Mouse (Mus musculus) limb, embryonic 13.5 days (tissue): ENCODE results near the gene Cyp26b1. TPM values are rescaled to one million over a fixed set of nuclear protein-coding genes. Genes with fewer than 3 reads are reported as not detected.
A peak's percentile ranks its signal among the peaks of the same experiment; 100 is the strongest.

Experiments used
- ATAC-seq: fragments of 200-750 bp; cut with Nextera tagmentation; 2 replicates; pipeline ENCODE4 v1.8.0; 2017; ENCODE audit warnings: low read depth, moderate number of reproducible peaks, moderate TSS enrichment; ENCODE audit not compliant: low FRiP score
- H3K27ac ChIP-seq: fragments of 300-500 bp; sonication (generic); 2 replicates; pipeline ENCODE4 v1.5.1; 2015; ENCODE audit warnings: inconsistent platforms, mild to moderate bottlenecking, moderate library complexity
- H3K27me3 ChIP-seq: fragments of 300-500 bp; sonication (generic); 2 replicates; pipeline ENCODE4 v1.6.1; 2015; ENCODE audit warnings: mild to moderate bottlenecking, inconsistent platforms
- H3K36me3 ChIP-seq: fragments of 300-500 bp; sonication (generic); 2 replicates; pipeline ENCODE4 v1.6.1; 2015; ENCODE audit warnings: inconsistent platforms, mild to moderate bottlenecking, moderate library complexity
- H3K4me1 ChIP-seq: fragments of 300-500 bp; sonication (generic); 2 replicates; pipeline ENCODE4 v1.6.1; 2015; ENCODE audit warnings: inconsistent platforms
- H3K4me2 ChIP-seq: fragments of 300-500 bp; sonication (generic); replicated peaks from 2 replicates; pipeline ENCODE4 v1.6.1; 2015; ENCODE audit warnings: inconsistent platforms, mild to moderate bottlenecking, moderate library complexity
- H3K4me3 ChIP-seq: fragments of 300-500 bp; sonication (generic); 2 replicates; pipeline ENCODE4 v1.5.1; 2015; ENCODE audit warnings: moderate library complexity, mild to moderate bottlenecking, inconsistent platforms
- H3K9ac ChIP-seq: fragments of 300-500 bp; sonication (generic); 2 replicates; pipeline ENCODE4 v1.6.1; 2015; ENCODE audit warnings: mild to moderate bottlenecking, inconsistent platforms
- H3K9me3 ChIP-seq: fragments of 300-500 bp; sonication (generic); 2 replicates; pipeline ENCODE4 v1.6.1; 2016; ENCODE audit warnings: inconsistent platforms
- WGBS: fragments of 180-500 bp; shearing (Covaris S2); methylation state at CpG from one replicate; pipeline ENCODE4 v1.1.7; 2015; 5-methylcytosine and 5-hydroxymethylcytosine counted together
- polyA plus RNA-seq: library from polyadenylated mRNA; unstranded; fragments of >200 nt; fragmentation: Nextera tagmentation; extraction: Ambion mirVana; gene quantifications from 2 replicates; pipeline ENCODE4 v1.2.1, GENCODE M21; 2015

Gene Cyp26b1
- polyA plus RNA-seq, 1 experiment from 2014 or later, result 20.0 TPM

- Histone ChIP-seq H3K9me3 (no peaks in the 10 kb centered on the region), H3K4me3 (peak overlapping the region; percentile 73), H3K9ac (peak overlapping the region; percentile 88), H3K27ac (peak overlapping the region; percentile 95), H3K36me3 (peaks cover 9% of the 10 kb centered on the region; the same call in 1 of the 2 replicates), H3K27me3 (peaks cover 21% of the 10 kb centered on the region), H3K4me1 (peaks cover 71% of the 10 kb centered on the region), H3K4me2 (peak overlapping the region; percentile 98)
- WGBS, result under 1% methylated on average over 37 of the region's 37 CpGs
- no peak for ATAC-seq
Observed at GRCm38 (mm10) chr6:84585686-84586300, 7.9 kb downstream of the Cyp26b1 start.

GRCm38 (mm10) chr6:84584783-84585685 is 8.7 kb downstream of the Cyp26b1 start:
- H3K4me3 ChIP-seq, result peak overlapping the region; percentile 73
- peaks cover 28% of the 10 kb centered on the region for H3K27me3 ChIP-seq
- WGBS, result under 1% methylated on average over 66 of the region's 66 CpGs
- H3K27ac ChIP-seq, result peak overlapping the region; percentile 95
- peaks cover 76% of the 10 kb centered on the region for H3K4me1 ChIP-seq
- H3K4me2 ChIP-seq, result peak overlapping the region; percentile 98
- no peaks in the 10 kb centered on the region for H3K9me3 ChIP-seq
- peak overlapping the region; percentile 88 for H3K9ac ChIP-seq
- ATAC-seq, result no peak; the same call in none of the 2 replicates
- H3K36me3 ChIP-seq, result peaks cover 12% of the 10 kb centered on the region; the same call in 1 of the 2 replicates

DNA sequence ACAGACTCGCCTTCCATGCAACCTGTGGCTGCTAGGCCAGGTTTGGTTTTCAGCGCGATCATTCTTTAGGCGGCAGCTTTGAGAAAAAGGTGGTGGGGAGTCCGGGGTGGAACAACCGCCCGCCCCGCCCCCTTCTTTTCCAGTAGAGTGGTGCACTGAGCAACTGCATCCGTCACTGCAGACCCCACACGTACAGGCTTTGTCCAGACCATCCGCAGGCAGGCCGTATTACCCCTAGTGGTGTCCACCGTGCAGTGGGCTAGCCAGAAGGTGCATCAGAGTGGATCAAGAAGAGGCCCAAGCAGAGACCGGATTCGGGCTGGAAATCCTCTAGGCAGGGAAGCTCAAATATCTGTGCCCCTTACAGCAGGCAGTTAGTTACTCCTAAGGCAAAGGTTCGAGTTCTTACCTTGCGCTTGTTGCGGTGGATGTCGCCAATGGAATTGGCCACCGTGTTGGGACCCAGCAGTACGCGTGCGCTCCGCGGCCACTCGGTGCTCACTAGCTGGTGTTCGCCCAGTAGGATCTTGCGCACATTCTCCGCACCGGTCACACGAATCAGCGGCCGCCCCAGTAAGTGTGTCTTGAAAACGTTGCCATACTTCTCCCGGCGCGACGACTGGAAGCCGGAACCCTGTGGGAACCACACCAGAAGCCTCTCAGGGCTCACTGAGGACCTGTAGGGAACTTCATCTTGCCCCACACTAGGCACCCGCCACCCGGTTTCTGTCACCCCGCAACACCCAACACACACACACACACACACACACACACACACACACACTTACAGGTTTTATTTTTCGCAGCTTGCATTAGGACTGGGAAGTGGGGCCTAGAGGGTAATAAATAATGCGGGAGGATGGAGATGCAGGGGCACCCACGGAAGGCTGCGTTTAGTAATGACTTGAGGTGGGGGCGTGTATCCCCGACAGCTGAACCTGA is 9.6 kb downstream of the Cyp26b1 start:
- Histone ChIP-seq H3K36me3 (peaks cover 18% of the 10 kb centered on the region; the same call in 1 of the 2 replicates), H3K27me3 (peaks cover 23% of the 10 kb centered on the region; the same call in 1 of the 2 replicates), H3K27ac (peak overlapping the region; percentile 95), H3K9me3 (no peaks in the 10 kb centered on the region), H3K4me2 (peak overlapping the region; percentile 98), H3K9ac (peak overlapping the region; percentile 88), H3K4me3 (peak overlapping the region; percentile 73), H3K4me1 (peaks cover 76% of the 10 kb centered on the region)
- under 1% methylated on average over 48 of the region's 48 CpGs for WGBS
- peak; percentile 21; the same call in 1 of the 2 replicates for ATAC-seq

DNA sequence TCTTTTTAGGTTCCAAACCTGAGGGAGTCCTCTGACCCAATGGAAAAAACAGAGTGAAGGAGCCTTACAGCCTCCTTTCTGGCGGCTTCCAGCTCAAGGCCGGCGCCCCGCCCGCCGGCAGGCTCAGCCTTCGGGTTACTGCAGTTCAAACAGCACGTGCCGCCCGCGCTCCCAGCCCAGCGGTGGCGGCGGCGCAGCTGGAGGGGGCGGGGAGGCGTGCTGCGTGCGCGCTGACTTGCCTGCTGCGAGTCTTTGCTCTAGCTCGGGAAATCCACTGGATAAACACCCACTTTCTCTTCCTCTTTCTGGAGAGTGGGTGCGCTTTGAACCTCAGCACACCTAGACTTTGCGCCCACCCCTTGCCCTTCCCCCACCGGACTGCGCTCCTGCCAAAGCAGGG is 10.3 kb downstream of the Cyp26b1 start:
- peaks cover 18% of the 10 kb centered on the region; the same call in 1 of the 2 replicates for H3K36me3 ChIP-seq

GRCm38 (mm10) chr6:84582826-84583225 is 10.9 kb downstream of the Cyp26b1 start:
- Histone ChIP-seq H3K4me1 (peaks cover 87% of the 10 kb centered on the region), H3K4me3 (peak overlapping the region; percentile 73), H3K27me3 (peaks cover 23% of the 10 kb centered on the region; the same call in 1 of the 2 replicates), H3K9ac (peak overlapping the region; percentile 88), H3K4me2 (peak overlapping the region; percentile 98), H3K27ac (peak overlapping the region; percentile 95), H3K9me3 (no peaks in the 10 kb centered on the region), H3K36me3 (peaks cover 18% of the 10 kb centered on the region; the same call in 1 of the 2 replicates)
- ATAC-seq, result no peak
- WGBS, result 26% methylated on average over 5 of the region's 5 CpGs

More for the DNA sequence above, 10.3 kb downstream of the Cyp26b1 start:
- Histone ChIP-seq H3K9me3 (no peaks in the 10 kb centered on the region), H3K9ac (peak overlapping the region; percentile 88), H3K27ac (peak overlapping the region; percentile 95), H3K27me3 (peaks cover 23% of the 10 kb centered on the region; the same call in 1 of the 2 replicates), H3K4me2 (peak overlapping the region; percentile 98), H3K4me3 (peak overlapping the region; percentile 73), H3K4me1 (peaks cover 84% of the 10 kb centered on the region)
- WGBS, result under 1% methylated on average over 24 of the region's 26 CpGs
- peak; percentile 42; the same call in 1 of the 2 replicates for ATAC-seq

- no peak for ATAC-seq
- H3K27ac ChIP-seq, result peak overlapping the region; percentile 95; the same call in 1 of the 2 replicates
- H3K4me1 ChIP-seq, result peaks cover 92% of the 10 kb centered on the region
- peaks cover 22% of the 10 kb centered on the region for H3K36me3 ChIP-seq
- 47% methylated on average over 9 of the region's 9 CpGs for WGBS
- no peak overlapping the region for H3K4me3 ChIP-seq
- no peaks in the 10 kb centered on the region for H3K9me3 ChIP-seq
- H3K27me3 ChIP-seq, result peaks cover 22% of the 10 kb centered on the region; the same call in 1 of the 2 replicates
- 0 out of 2 replicates have a peak overlapping the region, but pooled peaks have one; percentile 45 for H3K9ac ChIP-seq
- H3K4me2 ChIP-seq, result peak overlapping the region; percentile 98
Observed at GRCm38 (mm10) chr6:84581833-84582445, 11.8 kb downstream of the Cyp26b1 start.

DNA sequence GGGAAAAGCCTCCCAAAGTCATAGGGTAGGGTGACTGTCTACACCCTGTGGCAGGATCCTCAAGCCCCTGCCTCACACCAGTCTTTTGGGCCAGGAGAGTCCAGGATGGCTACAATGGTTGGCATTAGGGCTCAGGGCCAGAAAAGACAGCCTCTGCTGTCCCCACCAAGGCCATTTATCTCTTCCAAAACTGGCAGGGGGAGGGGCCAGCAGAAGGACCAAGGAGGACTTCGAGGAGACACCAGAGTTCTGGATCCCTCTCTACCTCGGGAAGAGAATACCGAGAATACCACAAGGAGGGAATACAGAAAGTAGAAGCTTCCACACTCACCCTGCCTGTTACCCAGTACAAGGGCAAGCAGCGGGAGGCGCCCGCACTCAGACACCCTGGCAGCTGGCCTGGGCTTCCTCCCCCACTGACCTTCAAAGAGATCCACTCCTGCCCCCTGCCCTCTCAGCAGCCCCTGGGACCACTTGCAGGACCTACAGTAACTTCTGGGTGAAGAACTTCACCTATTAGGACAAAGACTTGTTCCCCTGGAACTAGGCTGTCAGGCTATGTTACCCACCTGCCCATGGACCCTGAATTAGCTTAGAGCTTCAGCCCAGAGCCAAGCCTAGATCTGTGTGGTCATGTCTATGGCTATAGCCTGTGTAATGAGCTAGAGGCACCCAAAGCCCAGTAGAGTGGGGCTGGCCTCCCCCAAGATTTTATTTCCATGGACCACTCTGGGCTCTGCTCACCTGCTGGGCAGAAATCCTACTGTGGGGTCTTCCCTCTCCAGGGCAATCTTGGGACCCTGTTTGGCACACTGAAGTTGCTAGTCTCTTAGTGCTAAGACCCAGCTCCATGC is 12.5 kb downstream of the Cyp26b1 start:
- no peak for ATAC-seq
- Histone ChIP-seq H3K4me3 (no peak overlapping the region), H3K36me3 (peaks cover 30% of the 10 kb centered on the region), H3K4me1 (peaks cover 91% of the 10 kb centered on the region), H3K27ac (peak overlapping the region; percentile 44; the same call in 1 of the 2 replicates), H3K27me3 (peaks cover 22% of the 10 kb centered on the region), H3K9ac (no peak overlapping the region), H3K4me2 (peak overlapping the region; percentile 98), H3K9me3 (no peaks in the 10 kb centered on the region)
- WGBS, result 59% methylated on average over 6 of the region's 6 CpGs

DNA sequence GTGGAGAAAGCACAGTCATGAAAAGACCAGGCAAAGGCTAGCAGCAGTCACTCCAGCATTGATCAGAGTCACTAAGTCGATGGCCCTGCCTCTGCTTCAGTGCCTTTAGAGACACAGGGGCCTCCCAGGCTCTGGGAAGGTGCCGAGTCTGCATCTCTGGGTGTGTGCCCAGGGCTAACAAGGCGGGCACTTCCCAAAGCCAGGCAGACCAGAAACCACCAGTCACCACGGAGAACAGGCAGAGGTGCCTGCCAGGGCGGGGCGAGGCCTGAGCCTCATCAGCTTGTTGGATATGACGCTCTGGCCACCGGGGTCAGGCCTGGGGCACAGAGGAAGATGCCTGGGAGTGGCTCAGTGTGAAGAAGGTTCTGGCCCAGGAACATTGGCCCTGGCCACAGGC is 14.2 kb downstream of the Cyp26b1 start:
- peaks cover 95% of the 10 kb centered on the region for H3K4me1 ChIP-seq
- no peaks in the 10 kb centered on the region for H3K9me3 ChIP-seq
- H3K4me2 ChIP-seq, result peak overlapping the region; percentile 3; the same call in 1 of the 2 replicates
- WGBS, result 57% methylated on average over 8 of the region's 8 CpGs
- peaks cover 29% of the 10 kb centered on the region for H3K27me3 ChIP-seq
- no peak overlapping the region for H3K9ac ChIP-seq
- no peak overlapping the region for H3K4me3 ChIP-seq
- peak overlapping the region; percentile 39; the same call in 1 of the 2 replicates for H3K27ac ChIP-seq
- no peak for ATAC-seq
- peaks cover 47% of the 10 kb centered on the region for H3K36me3 ChIP-seq

DNA sequence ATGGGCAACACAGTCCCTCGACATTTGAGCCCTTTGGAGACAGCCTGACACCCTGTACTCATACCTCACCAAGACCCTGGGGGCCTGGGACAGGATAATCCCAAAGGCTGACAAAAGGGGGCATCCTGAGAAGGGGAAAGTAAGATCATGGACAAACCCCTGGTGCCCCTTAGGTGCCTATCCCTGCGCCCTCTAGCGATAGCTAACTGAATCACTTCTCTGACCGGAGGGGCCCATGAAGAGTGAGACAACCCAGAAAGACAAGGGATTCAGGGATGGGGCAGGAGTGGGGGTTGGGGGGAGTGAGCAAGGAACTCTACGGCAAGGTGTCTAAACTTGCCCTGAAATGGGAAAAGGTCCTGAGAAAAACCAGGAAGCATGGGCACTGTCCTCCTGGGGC is 14.8 kb downstream of the Cyp26b1 start:
- ATAC-seq, result no peak
- H3K9me3 ChIP-seq, result no peaks in the 10 kb centered on the region
- H3K4me1 ChIP-seq, result peaks cover 95% of the 10 kb centered on the region
- peaks cover 28% of the 10 kb centered on the region for H3K27me3 ChIP-seq
- peaks cover 52% of the 10 kb centered on the region for H3K36me3 ChIP-seq
- no peak overlapping the region for H3K9ac ChIP-seq
- WGBS, result 12% methylated on average over 5 of the region's 5 CpGs
- no peak overlapping the region for H3K4me2 ChIP-seq
- H3K27ac ChIP-seq, result 0 out of 2 replicates have a peak overlapping the region, but pooled peaks have one; percentile 39
- H3K4me3 ChIP-seq, result no peak overlapping the region

DNA sequence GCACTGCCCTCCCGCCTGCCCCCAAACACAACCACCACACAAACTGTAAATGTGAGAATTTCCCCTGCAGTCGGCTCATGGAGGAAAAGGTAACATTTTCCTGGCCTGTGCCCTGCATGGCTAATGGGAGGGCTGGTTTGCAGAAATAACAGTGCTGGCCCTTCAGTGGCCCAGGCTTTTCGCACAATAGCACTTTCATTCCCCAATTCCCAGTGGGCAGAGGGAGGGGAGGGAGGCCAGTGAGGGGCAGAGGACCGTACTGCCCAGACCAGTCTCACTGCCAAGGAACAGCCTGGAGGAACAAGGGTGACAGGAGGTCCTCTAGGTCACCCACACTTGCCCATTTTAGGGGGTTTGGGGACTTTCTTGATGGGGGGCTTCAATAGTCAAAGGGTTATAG is 15.8 kb downstream of the Cyp26b1 start:
- 51% methylated on average over 4 of the region's 4 CpGs for WGBS
- H3K27me3 ChIP-seq, result peaks cover 28% of the 10 kb centered on the region
- ATAC-seq, result no peak
- peaks cover 91% of the 10 kb centered on the region for H3K4me1 ChIP-seq
- H3K36me3 ChIP-seq, result peaks cover 63% of the 10 kb centered on the region
- no peak overlapping the region for H3K9ac ChIP-seq
- peak overlapping the region; percentile 17; the same call in 1 of the 2 replicates for H3K27ac ChIP-seq
- H3K9me3 ChIP-seq, result no peaks in the 10 kb centered on the region
- H3K4me2 ChIP-seq, result no peak overlapping the region
- no peak overlapping the region for H3K4me3 ChIP-seq
